Mouse (Mus musculus) common myeloid progenitor, adult 5-6 weeks (primary cell): ENCODE measurements around the gene 1600012H06Rik. TPM values are rescaled to one million over a fixed set of nuclear protein-coding genes. Genes with fewer than 3 reads are reported as not detected.
"Not testable (repeated sequence)": the region's sequence is repeated elsewhere in the genome, so short reads cannot be mapped to it uniquely, and the experiment has no call there.

ENCODE experiments used
- ATAC-seq: replicated peaks from 2 replicates; pipeline ENCODE4 v1.8.0; 2016; ENCODE audit warnings: low read depth, mild to moderate bottlenecking, moderate TSS enrichment, inconsistent platforms; ENCODE audit not compliant: poor library complexity, severe bottlenecking
- total RNA-seq: library from RNA; stranded (forward); fragments of 200-1000, 187-1606 nt; gene quantifications from 2 replicates; pipeline ENCODE4 v1.2.3, GENCODE M21; 2017

Gene 1600012H06Rik
- total RNA-seq, 1 experiment from 2014 or later = 8.0 TPM

GRCm38 (mm10) chr17:14994140-14994539 is 51.2 kb downstream of the 1600012H06Rik start:
- ATAC-seq = not testable (repeated sequence)

- ATAC-seq = peak; percentile 61
Measured at GRCm38 (mm10) chr17:15000047-15000446, 57.1 kb downstream of the 1600012H06Rik start.

GRCm38 (mm10) chr17:15009088-15009487 is 66.1 kb downstream of the 1600012H06Rik start:
- peak; percentile 74 for ATAC-seq

Other genes with a start within 250 kb of the 1600012H06Rik start
- 1.0 and 1.7 TPM in 2 replicates for gene Thbs2, start 248.9 kb upstream of the 1600012H06Rik start, total RNA-seq
- 5.7 TPM in 1 of 2 replicates, not detected in the other for gene Wdr27, start within 50 bp of the 1600012H06Rik start, total RNA-seq
- 105 and 124 TPM in 2 replicates for gene Phf10, start 18.1 kb downstream of the 1600012H06Rik start, total RNA-seq
- 8.2 and 9.0 TPM in 2 replicates for gene 9030025P20Rik, start 35.3 kb downstream of the 1600012H06Rik start, total RNA-seq
- 2.6 TPM in 1 of 2 replicates, not detected in the other for gene Gm3417, start 35.6 kb downstream of the 1600012H06Rik start, total RNA-seq
- gene Gm3435, start 67.0 kb downstream of the 1600012H06Rik start, total RNA-seq = 0.39 and 2.5 TPM in 2 replicates
- gene Ermard, start 98.0 kb downstream of the 1600012H06Rik start, total RNA-seq = 24.0 and 48.0 TPM in 2 replicates
- gene Tcte3, start 98.3 kb downstream of the 1600012H06Rik start, total RNA-seq = 1.4 and 7.8 TPM in 2 replicates
- 6.8 and 11.6 TPM in 2 replicates for gene Gm3448, start 98.4 kb downstream of the 1600012H06Rik start, total RNA-seq